Mouse (Mus musculus): ENCODE results near the gene Irgc1. TPM values are rescaled to one million over a fixed set of nuclear protein-coding genes. Genes with fewer than 3 reads are reported as not detected.

Irgc1 gene
- polyA plus RNA-seq, 1 experiment from 2014 or later, result not detected

- Histone ChIP-seq H3K9me3 (replicated peaks; ENCODE audit: control insufficient read depth, low read length) (no peaks in the 10 kb centered on the region), H3K9ac (ENCODE audit: low read depth, low read length) (no peak overlapping the region), H3K27me3 (ENCODE audit: control insufficient read depth, insufficient read depth, low read length) (no peaks in the 10 kb centered on the region), H3K4me2 (no peak overlapping the region), H3K4me3 (ENCODE audit: low read depth, low read length) (no peak overlapping the region), H3K27ac (ENCODE audit: low read depth, low read length) (no peak overlapping the region), H3K36me3 (ENCODE audit: control insufficient read depth, insufficient read depth, low read length) (no peaks in the 10 kb centered on the region), H3K4me1 (ENCODE audit: control insufficient read depth, insufficient read depth, low read length) (no peaks in the 10 kb centered on the region)
- 64% methylated on average over 15 of the region's 15 CpGs for WGBS (ENCODE audit: insufficient replicate concordance)
- no peak for ATAC-seq (replicated peaks; ENCODE audit: insufficient number of reproducible peaks, low FRiP score, low TSS enrichment)
These were observed 57.5 kb downstream of the Irgc1 start for GRCm38 (mm10) chr7:24394475-24395161.

DNA sequence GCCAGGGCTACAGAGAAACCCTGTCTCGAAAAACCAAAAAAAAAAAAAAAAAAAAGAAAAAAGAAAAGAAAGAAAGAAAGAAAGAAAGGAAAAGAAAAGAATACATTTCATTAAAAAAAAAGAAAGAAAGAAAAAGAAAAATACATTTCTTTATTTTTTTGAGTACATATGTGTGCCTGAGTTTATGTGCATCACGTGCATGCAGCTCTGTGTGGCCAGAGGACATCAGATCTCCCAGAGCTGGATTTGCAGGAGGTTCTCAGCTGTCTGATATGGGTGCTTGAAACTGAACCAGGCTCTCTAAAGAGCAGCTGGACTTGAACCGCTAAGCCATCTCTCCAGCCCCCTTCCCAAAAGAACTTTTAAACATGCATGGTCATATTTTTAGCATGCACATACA is 58.0 kb downstream of the Irgc1 start:
- Histone ChIP-seq H3K27me3 (ENCODE audit: control insufficient read depth, insufficient read depth, low read length) (no peaks in the 10 kb centered on the region), H3K4me3 (ENCODE audit: low read depth, low read length) (no peak overlapping the region), H3K4me1 (ENCODE audit: control insufficient read depth, insufficient read depth, low read length) (no peaks in the 10 kb centered on the region), H3K27ac (ENCODE audit: low read depth, low read length) (no peak overlapping the region), H3K9ac (ENCODE audit: low read depth, low read length) (no peak overlapping the region), H3K36me3 (ENCODE audit: control insufficient read depth, insufficient read depth, low read length) (no peaks in the 10 kb centered on the region), H3K9me3 (replicated peaks; ENCODE audit: control insufficient read depth, low read length) (no peaks in the 10 kb centered on the region), H3K4me2 (no peak overlapping the region)
- 74% methylated on average over 3 of the region's 3 CpGs for WGBS (ENCODE audit: insufficient replicate concordance)
- ATAC-seq (replicated peaks; ENCODE audit: insufficient number of reproducible peaks, low FRiP score, low TSS enrichment), result no peak

GRCm38 (mm10) chr7:24391687-24392086 is 60.4 kb downstream of the Irgc1 start:
- Histone ChIP-seq H3K27me3 (ENCODE audit: control insufficient read depth, insufficient read depth, low read length) (no peaks in the 10 kb centered on the region), H3K4me1 (ENCODE audit: control insufficient read depth, insufficient read depth, low read length) (no peaks in the 10 kb centered on the region), H3K9me3 (replicated peaks; ENCODE audit: control insufficient read depth, low read length) (no peaks in the 10 kb centered on the region), H3K4me3 (ENCODE audit: low read depth, low read length) (no peak overlapping the region), H3K4me2 (no peak overlapping the region), H3K36me3 (ENCODE audit: control insufficient read depth, insufficient read depth, low read length) (no peaks in the 10 kb centered on the region), H3K9ac (ENCODE audit: low read depth, low read length) (no peak overlapping the region), H3K27ac (ENCODE audit: low read depth, low read length) (no peak overlapping the region)
- no peak for ATAC-seq (replicated peaks; ENCODE audit: insufficient number of reproducible peaks, low FRiP score, low TSS enrichment)
- 67% methylated on average over 2 of the region's 2 CpGs for WGBS (ENCODE audit: insufficient replicate concordance)

DNA sequence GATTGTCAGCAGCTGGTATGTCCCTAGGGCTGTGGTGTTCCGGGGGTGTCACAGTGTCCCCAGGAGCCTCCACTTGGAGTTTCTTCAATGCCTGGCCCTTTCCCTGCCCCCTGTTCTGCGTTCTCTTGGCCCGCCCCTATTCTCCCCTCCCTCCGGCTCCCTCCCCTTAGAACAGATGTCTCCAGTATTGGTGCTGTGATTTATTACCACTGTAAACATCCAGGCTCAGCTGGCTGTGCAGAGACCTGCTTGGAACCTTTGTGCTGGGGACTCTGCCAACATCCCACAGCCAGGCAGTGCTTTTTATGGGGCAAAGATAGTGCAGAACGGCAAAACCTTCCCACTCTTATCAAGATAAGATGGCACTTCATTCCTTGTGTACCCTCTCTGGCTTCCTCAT is 61.0 kb downstream of the Irgc1 start:
- H3K4me1 ChIP-seq (ENCODE audit: control insufficient read depth, insufficient read depth, low read length), result no peaks in the 10 kb centered on the region
- H3K36me3 ChIP-seq (ENCODE audit: control insufficient read depth, insufficient read depth, low read length), result no peaks in the 10 kb centered on the region
- 47% methylated on average over 5 of the region's 5 CpGs for WGBS (ENCODE audit: insufficient replicate concordance)
- ATAC-seq (replicated peaks; ENCODE audit: insufficient number of reproducible peaks, low FRiP score, low TSS enrichment), result no peak
- H3K9ac ChIP-seq (ENCODE audit: low read depth, low read length), result no peak overlapping the region
- H3K27ac ChIP-seq (ENCODE audit: low read depth, low read length), result no peak overlapping the region
- no peaks in the 10 kb centered on the region for H3K27me3 ChIP-seq (ENCODE audit: control insufficient read depth, insufficient read depth, low read length)
- no peak overlapping the region for H3K4me2 ChIP-seq
- H3K4me3 ChIP-seq (ENCODE audit: low read depth, low read length), result no peak overlapping the region
- no peaks in the 10 kb centered on the region for H3K9me3 ChIP-seq (replicated peaks; ENCODE audit: control insufficient read depth, low read length)

- Histone ChIP-seq H3K36me3 (ENCODE audit: control insufficient read depth, insufficient read depth, low read length) (no peaks in the 10 kb centered on the region), H3K9me3 (replicated peaks; ENCODE audit: control insufficient read depth, low read length) (no peaks in the 10 kb centered on the region), H3K4me2 (no peak overlapping the region), H3K4me1 (ENCODE audit: control insufficient read depth, insufficient read depth, low read length) (no peaks in the 10 kb centered on the region), H3K27ac (ENCODE audit: low read depth, low read length) (no peak overlapping the region), H3K27me3 (ENCODE audit: control insufficient read depth, insufficient read depth, low read length) (no peaks in the 10 kb centered on the region), H3K9ac (ENCODE audit: low read depth, low read length) (no peak overlapping the region), H3K4me3 (ENCODE audit: low read depth, low read length) (no peak overlapping the region)
- no peak for ATAC-seq (replicated peaks; ENCODE audit: insufficient number of reproducible peaks, low FRiP score, low TSS enrichment)
- 59% methylated on average over 7 of the region's 7 CpGs for WGBS (ENCODE audit: insufficient replicate concordance)
These were observed 61.6 kb downstream of the Irgc1 start for GRCm38 (mm10) chr7:24390512-24390911.

GRCm38 (mm10) chr7:24389516-24390187 is 62.4 kb downstream of the Irgc1 start:
- no peak overlapping the region for H3K27ac ChIP-seq (ENCODE audit: low read depth, low read length)
- no peak overlapping the region for H3K4me3 ChIP-seq (ENCODE audit: low read depth, low read length)
- no peaks in the 10 kb centered on the region for H3K4me1 ChIP-seq (ENCODE audit: control insufficient read depth, insufficient read depth, low read length)
- no peak for ATAC-seq (replicated peaks; ENCODE audit: insufficient number of reproducible peaks, low FRiP score, low TSS enrichment)
- H3K27me3 ChIP-seq (ENCODE audit: control insufficient read depth, insufficient read depth, low read length), result no peaks in the 10 kb centered on the region
- no peaks in the 10 kb centered on the region for H3K9me3 ChIP-seq (replicated peaks; ENCODE audit: control insufficient read depth, low read length)
- H3K4me2 ChIP-seq, result no peak overlapping the region
- H3K36me3 ChIP-seq (ENCODE audit: control insufficient read depth, insufficient read depth, low read length), result no peaks in the 10 kb centered on the region
- H3K9ac ChIP-seq (ENCODE audit: low read depth, low read length), result no peak overlapping the region
- 66% methylated on average over 13 of the region's 13 CpGs for WGBS (ENCODE audit: insufficient replicate concordance)

GRCm38 (mm10) chr7:24387059-24387556 is 65.0 kb downstream of the Irgc1 start:
- H3K9me3 ChIP-seq (replicated peaks; ENCODE audit: control insufficient read depth, low read length), result no peaks in the 10 kb centered on the region
- H3K36me3 ChIP-seq (ENCODE audit: control insufficient read depth, insufficient read depth, low read length), result no peaks in the 10 kb centered on the region
- ATAC-seq (replicated peaks; ENCODE audit: insufficient number of reproducible peaks, low FRiP score, low TSS enrichment), result no peak
- no peaks in the 10 kb centered on the region for H3K4me1 ChIP-seq (ENCODE audit: control insufficient read depth, insufficient read depth, low read length)
- no peak overlapping the region for H3K4me2 ChIP-seq
- no peak overlapping the region for H3K4me3 ChIP-seq (ENCODE audit: low read depth, low read length)
- no peaks in the 10 kb centered on the region for H3K27me3 ChIP-seq (ENCODE audit: control insufficient read depth, insufficient read depth, low read length)
- 0 out of 2 replicates have a peak overlapping the region, but pooled peaks have one; percentile 10 for H3K9ac ChIP-seq (ENCODE audit: low read depth, low read length)
- H3K27ac ChIP-seq (ENCODE audit: low read depth, low read length), result no peak overlapping the region
- 73% methylated on average over 10 of the region's 10 CpGs for WGBS (ENCODE audit: insufficient replicate concordance)

DNA sequence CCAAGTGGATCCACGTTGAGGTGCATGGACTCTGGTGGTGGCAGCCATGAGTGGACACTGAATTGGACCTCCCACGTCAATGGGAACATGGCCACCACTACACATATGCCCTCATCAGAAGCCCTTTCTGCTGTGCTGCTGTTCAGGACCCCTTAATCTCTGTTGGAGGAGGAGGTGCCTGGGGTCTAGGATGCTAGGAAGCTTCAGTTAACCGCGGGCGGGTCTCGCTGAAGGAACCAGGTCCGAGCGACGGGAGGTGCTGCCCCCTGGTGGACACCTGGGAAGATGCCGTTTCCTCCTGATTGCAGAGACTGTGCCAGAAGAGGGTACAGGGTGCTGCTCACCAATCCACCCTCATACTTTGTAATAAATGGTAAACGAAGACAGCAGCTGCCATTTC is 67.3 kb downstream of the Irgc1 start:
- Histone ChIP-seq H3K9me3 (replicated peaks; ENCODE audit: control insufficient read depth, low read length) (no peaks in the 10 kb centered on the region), H3K27ac (ENCODE audit: low read depth, low read length) (no peak overlapping the region), H3K4me1 (ENCODE audit: control insufficient read depth, insufficient read depth, low read length) (no peaks in the 10 kb centered on the region), H3K27me3 (ENCODE audit: control insufficient read depth, insufficient read depth, low read length) (no peaks in the 10 kb centered on the region), H3K9ac (ENCODE audit: low read depth, low read length) (no peak overlapping the region), H3K4me2 (peak overlapping the region; percentile 17; the same call in 1 of the 2 replicates), H3K36me3 (ENCODE audit: control insufficient read depth, insufficient read depth, low read length) (no peaks in the 10 kb centered on the region), H3K4me3 (ENCODE audit: low read depth, low read length) (no peak overlapping the region)
- WGBS (ENCODE audit: insufficient replicate concordance), result 9% methylated on average over 11 of the region's 11 CpGs
- ATAC-seq (replicated peaks; ENCODE audit: insufficient number of reproducible peaks, low FRiP score, low TSS enrichment), result no peak

Data from heart, embryonic 11.5 days (tissue).